Mouse (Mus musculus) kidney, embryonic 14.5 days (tissue): ENCODE measurements at regions not wholly inside any gene's neighbourhood (a gene's known extent, or its start where the extent isn't known, plus 50 kb on each side); places are given as distances from the start of the nearest gene placed in this dataset.

ENCODE experiments used
- ATAC-seq: fragments of 200-750 bp; cut with Nextera tagmentation; 2 replicates; pipeline ENCODE4 v1.8.0; 2017; ENCODE audit warnings: moderate number of reproducible peaks, mild to moderate bottlenecking, moderate TSS enrichment, moderate library complexity; ENCODE audit not compliant: low FRiP score, low TSS enrichment
- H3K27ac ChIP-seq: fragments of 300-500 bp; sonication (generic); 2 replicates; pipeline ENCODE4 v1.5.1; 2014; ENCODE audit warnings: low read depth, mild to moderate bottlenecking, low read length, moderate library complexity, mixed read lengths
- H3K27me3 ChIP-seq: fragments of 300-500 bp; sonication (generic); 2 replicates; pipeline ENCODE4 v1.6.1; 2014; ENCODE audit warnings: mild to moderate bottlenecking, low read length; ENCODE audit not compliant: control insufficient read depth, insufficient read depth
- H3K36me3 ChIP-seq: fragments of 300-500 bp; sonication (generic); 2 replicates; pipeline ENCODE4 v1.6.1; 2014; ENCODE audit warnings: low read length, mixed read lengths; ENCODE audit not compliant: control insufficient read depth, insufficient read depth
- H3K4me1 ChIP-seq: fragments of 300-500 bp; sonication (generic); 2 replicates; pipeline ENCODE4 v1.6.1; 2014; ENCODE audit warnings: low read length, mixed read lengths; ENCODE audit not compliant: control insufficient read depth, insufficient read depth
- H3K4me2 ChIP-seq: fragments of 300-500 bp; sonication (generic); replicated peaks from 2 replicates; pipeline ENCODE4 v1.6.1; 2014; ENCODE audit warnings: low read depth, mild to moderate bottlenecking, low read length
- H3K4me3 ChIP-seq: fragments of 300-500 bp; sonication (generic); 2 replicates; pipeline ENCODE4 v1.5.1; 2014; ENCODE audit warnings: mild to moderate bottlenecking, low read length
- H3K9ac ChIP-seq: fragments of 300-500 bp; sonication (generic); 2 replicates; pipeline ENCODE4 v1.6.1; 2014; ENCODE audit warnings: low read depth, mild to moderate bottlenecking, low read length, moderate library complexity
- H3K9me3 ChIP-seq: fragments of 300-500 bp; sonication (generic); 2 replicates; pipeline ENCODE4 v1.6.1; 2016; ENCODE audit warnings: low read length; ENCODE audit not compliant: control insufficient read depth
- WGBS: fragments of 180-500 bp; shearing (Covaris S2); extraction: QIAGEN DNeasy Blood & Tissue Kit; methylation state at CpG from one replicate; pipeline ENCODE4 v1.1.7; 2014; 5-methylcytosine and 5-hydroxymethylcytosine counted together

GRCm38 (mm10) chr6:5663433-5664175 lies 61.8 kb upstream of the Dync1i1 start:
- Histone ChIP-seq H3K9ac (no peak overlapping the region), H3K9me3 (no peaks in the 10 kb centered on the region), H3K36me3 (no peaks in the 10 kb centered on the region), H3K27me3 (no peaks in the 10 kb centered on the region), H3K4me2 (no peak overlapping the region), H3K4me1 (no peaks in the 10 kb centered on the region), H3K27ac (no peak overlapping the region), H3K4me3 (no peak overlapping the region)
- ATAC-seq: no peak
- WGBS: 92% methylated on average over 11 of the region's 11 CpGs

DNA sequence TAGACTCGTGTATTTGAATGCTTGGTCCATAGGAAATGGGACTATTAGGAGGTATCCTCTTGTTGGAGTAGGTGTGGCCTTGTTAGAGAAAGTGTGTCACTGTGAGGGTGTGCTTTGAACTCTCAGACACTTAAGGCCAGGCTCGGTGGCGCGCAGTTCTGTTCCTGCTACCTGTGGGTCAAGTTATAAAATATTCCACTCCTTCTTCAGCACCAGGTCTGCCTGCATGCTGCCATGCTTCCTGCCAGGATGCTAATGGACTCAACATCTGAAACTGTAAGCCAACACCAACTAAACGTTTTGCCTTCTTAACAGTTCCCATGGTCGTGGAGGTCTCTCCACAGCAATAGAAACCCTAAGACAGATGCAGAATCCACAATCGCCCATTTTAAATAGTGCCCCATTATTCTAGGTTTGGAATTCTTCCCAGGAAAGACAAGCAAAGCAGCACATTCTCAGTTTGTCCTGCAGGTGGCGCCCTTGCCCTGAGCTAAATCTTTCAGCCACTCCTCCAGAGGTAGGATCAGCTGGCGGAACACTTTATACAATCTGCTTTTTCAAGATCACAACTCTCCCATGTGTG lies 80.2 kb upstream of the Dync1i1 start:
- Histone ChIP-seq H3K4me3 (no peak overlapping the region), H3K36me3 (no peaks in the 10 kb centered on the region), H3K4me2 (no peak overlapping the region), H3K27ac (no peak overlapping the region), H3K27me3 (no peaks in the 10 kb centered on the region), H3K9me3 (no peaks in the 10 kb centered on the region), H3K4me1 (no peaks in the 10 kb centered on the region), H3K9ac (no peak overlapping the region)
- no peak; the same call in 1 of the 2 replicates for ATAC-seq
- 21% methylated on average over 9 of the region's 9 CpGs for WGBS

DNA sequence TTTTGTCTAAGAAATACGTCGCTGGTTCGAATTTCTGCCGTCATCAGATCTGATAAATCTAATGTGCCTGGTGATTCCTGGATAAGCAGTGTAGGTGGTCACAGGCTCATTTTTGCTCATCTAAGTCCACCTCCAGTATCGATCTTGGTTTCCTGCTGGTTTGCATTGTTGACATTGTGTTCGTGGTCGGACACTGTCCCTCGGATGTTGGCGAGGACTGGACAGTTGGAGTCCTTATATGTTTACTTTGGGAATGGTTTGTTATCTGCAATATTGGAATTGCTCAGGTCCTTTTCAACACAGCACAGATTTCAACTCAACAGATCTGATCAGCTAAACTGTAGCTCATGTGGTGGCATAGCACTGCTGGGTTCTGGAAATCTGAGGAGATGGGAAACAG lies 91.2 kb upstream of the Dync1i1 start:
- Histone ChIP-seq H3K4me1 (no peaks in the 10 kb centered on the region), H3K4me2 (no peak overlapping the region), H3K27me3 (no peaks in the 10 kb centered on the region), H3K9me3 (no peaks in the 10 kb centered on the region), H3K9ac (no peak overlapping the region), H3K27ac (no peak overlapping the region), H3K4me3 (no peak overlapping the region), H3K36me3 (no peaks in the 10 kb centered on the region)
- 95% methylated on average over 9 of the region's 9 CpGs for WGBS
- no peak for ATAC-seq

- ATAC-seq: 0 out of 2 replicates have a peak, but pooled peaks have one; percentile 60
- no peak overlapping the region for H3K4me3 ChIP-seq
- no peak overlapping the region for H3K27ac ChIP-seq
- H3K9me3 ChIP-seq: no peaks in the 10 kb centered on the region
- H3K4me1 ChIP-seq: no peaks in the 10 kb centered on the region
- H3K36me3 ChIP-seq: no peaks in the 10 kb centered on the region
- WGBS: 26% methylated on average over 10 of the region's 10 CpGs
- H3K4me2 ChIP-seq: no peak overlapping the region
- H3K27me3 ChIP-seq: no peaks in the 10 kb centered on the region
- no peak overlapping the region for H3K9ac ChIP-seq
Observed at GRCm38 (mm10) chr6:5633036-5633708, 92.3 kb upstream of the Dync1i1 start.

DNA sequence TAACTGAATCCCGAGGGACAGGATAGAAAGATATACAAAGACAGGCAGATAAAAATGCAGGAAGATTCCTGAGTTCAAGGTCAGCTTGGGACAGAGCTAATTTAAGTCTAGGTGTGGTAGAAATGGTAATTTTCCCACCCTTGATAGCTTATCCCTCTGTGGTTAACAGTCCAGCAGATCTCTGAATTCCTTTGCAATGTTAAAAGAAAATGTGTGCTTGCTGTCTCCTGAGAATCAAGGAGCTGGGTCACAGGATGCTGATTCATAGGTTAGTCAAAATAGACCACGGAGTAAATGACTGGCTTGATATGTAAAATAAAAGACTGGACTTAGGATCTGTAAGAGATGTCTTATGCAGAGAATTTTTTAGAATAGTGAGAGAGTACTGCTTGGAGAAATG lies 101.4 kb upstream of the Dync1i1 start:
- Histone ChIP-seq H3K4me3 (no peak overlapping the region), H3K9ac (no peak overlapping the region), H3K4me1 (no peaks in the 10 kb centered on the region), H3K27ac (no peak overlapping the region), H3K36me3 (no peaks in the 10 kb centered on the region), H3K27me3 (no peaks in the 10 kb centered on the region), H3K4me2 (no peak overlapping the region), H3K9me3 (no peaks in the 10 kb centered on the region)
- 68% methylated on average over 2 of the region's 2 CpGs for WGBS
- no peak for ATAC-seq

DNA sequence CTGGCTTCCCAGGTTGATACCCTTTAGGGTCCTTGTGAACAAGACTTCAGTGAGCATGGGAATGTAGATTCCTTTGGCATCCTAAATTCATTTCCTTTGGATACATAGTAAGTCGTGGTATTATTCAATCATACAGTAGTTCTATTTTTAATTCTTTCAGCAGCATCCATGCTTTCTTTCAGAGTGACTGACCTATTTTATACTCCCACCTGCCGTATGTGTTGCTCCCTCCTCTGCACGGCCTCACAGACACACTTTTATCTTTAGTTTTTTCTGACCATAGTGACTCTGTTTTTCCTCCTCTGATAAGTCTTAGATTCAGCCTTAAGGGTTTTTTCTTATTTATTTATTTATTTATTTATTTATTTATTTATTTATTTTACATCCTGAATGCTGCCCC lies 103.9 kb upstream of the Dync1i1 start:
- 96% methylated on average over 3 of the region's 3 CpGs for WGBS
- no peak overlapping the region for H3K27ac ChIP-seq
- H3K27me3 ChIP-seq: no peaks in the 10 kb centered on the region

GRCm38 (mm10) chr6:5594011-5594410 lies 97.9 kb upstream of the Pdk4 start:
- Histone ChIP-seq H3K9me3 (no peaks in the 10 kb centered on the region), H3K27ac (no peak overlapping the region), H3K4me1 (no peaks in the 10 kb centered on the region), H3K27me3 (no peaks in the 10 kb centered on the region), H3K36me3 (no peaks in the 10 kb centered on the region), H3K9ac (no peak overlapping the region), H3K4me3 (no peak overlapping the region), H3K4me2 (no peak overlapping the region)
- no peak for ATAC-seq
- WGBS: 76% methylated on average over 6 of the region's 6 CpGs

More for the DNA sequence above, 103.9 kb upstream of the Dync1i1 start:
- no peak overlapping the region for H3K9ac ChIP-seq
- no peak overlapping the region for H3K4me3 ChIP-seq
- no peak for ATAC-seq
- no peak overlapping the region for H3K4me2 ChIP-seq
- H3K36me3 ChIP-seq: no peaks in the 10 kb centered on the region
- H3K4me1 ChIP-seq: no peaks in the 10 kb centered on the region
- H3K9me3 ChIP-seq: no peaks in the 10 kb centered on the region

DNA sequence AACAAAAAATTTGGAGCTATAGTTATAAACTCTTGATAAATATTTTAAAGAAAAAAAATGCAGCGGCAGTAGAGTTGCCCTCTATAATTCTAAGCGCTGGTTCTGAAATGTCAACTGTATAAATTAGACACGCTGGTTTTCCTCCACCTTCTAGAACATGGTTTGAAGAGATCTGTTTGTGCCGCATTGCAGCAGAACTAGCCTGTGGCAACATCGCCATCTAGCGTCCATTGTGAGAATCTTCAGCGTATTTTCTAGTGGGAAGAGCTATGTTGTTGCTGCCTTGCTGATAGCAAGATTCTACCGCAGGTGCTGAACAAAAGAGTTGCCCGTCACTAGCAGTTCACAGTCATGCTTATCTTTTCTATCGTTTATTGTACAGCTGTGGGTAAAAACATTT lies 93.5 kb upstream of the Pdk4 start:
- no peaks in the 10 kb centered on the region for H3K36me3 ChIP-seq
- H3K4me2 ChIP-seq: no peak overlapping the region
- no peaks in the 10 kb centered on the region for H3K27me3 ChIP-seq
- no peak overlapping the region for H3K4me3 ChIP-seq
- WGBS: 8% methylated on average over 10 of the region's 10 CpGs
- no peaks in the 10 kb centered on the region for H3K4me1 ChIP-seq
- no peaks in the 10 kb centered on the region for H3K9me3 ChIP-seq
- no peak overlapping the region for H3K27ac ChIP-seq
- no peak overlapping the region for H3K9ac ChIP-seq
- ATAC-seq: peak; percentile 86; the same call in 1 of the 2 replicates

- H3K9me3 ChIP-seq: no peaks in the 10 kb centered on the region
- WGBS: 76% methylated on average over 2 of the region's 2 CpGs
- H3K27ac ChIP-seq: no peak overlapping the region
- ATAC-seq: no peak
- no peak overlapping the region for H3K4me3 ChIP-seq
- no peaks in the 10 kb centered on the region for H3K27me3 ChIP-seq
- no peaks in the 10 kb centered on the region for H3K4me1 ChIP-seq
- no peak overlapping the region for H3K4me2 ChIP-seq
- no peaks in the 10 kb centered on the region for H3K36me3 ChIP-seq
- no peak overlapping the region for H3K9ac ChIP-seq
Observed at GRCm38 (mm10) chr6:5582923-5583525, 86.9 kb upstream of the Pdk4 start.
